Mouse (Mus musculus): ENCODE results near the gene Vmn1r54. TPM values are rescaled to one million over a fixed set of nuclear protein-coding genes. Genes with fewer than 3 reads are reported as not detected.

Gene Vmn1r54
- not detected for polyA plus RNA-seq (2014; fragmentation: Illumina TruSeq; extraction: RNeasy Lipid Tissue Mini Kit (QIAGEN cat#74804); ENCODE audit: low read depth, low replicate concordance)

DNA sequence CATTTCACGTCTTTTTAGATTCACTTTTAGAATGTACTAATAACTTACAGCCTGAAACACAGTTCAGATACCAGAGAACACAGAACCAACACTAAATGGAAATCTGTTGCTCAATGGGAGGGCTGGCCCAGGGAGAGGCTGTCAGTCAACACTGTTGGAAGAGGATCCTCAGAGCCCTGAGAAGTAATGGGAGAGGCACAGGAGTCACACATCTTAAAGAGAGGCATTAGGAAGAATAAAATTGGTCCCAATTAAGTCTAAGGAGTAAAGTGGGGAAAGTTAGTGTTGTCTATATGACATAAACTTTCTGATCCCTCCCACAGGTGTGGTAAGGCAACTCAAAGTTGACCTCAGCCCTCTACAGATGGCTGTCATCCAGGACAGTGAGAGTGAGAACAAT lies at the start of gene Vmn1r54:
Gene Vmn1r54 (plus strand): TSS at position 301 of the 400 bp plus-strand sequence.

DNA sequence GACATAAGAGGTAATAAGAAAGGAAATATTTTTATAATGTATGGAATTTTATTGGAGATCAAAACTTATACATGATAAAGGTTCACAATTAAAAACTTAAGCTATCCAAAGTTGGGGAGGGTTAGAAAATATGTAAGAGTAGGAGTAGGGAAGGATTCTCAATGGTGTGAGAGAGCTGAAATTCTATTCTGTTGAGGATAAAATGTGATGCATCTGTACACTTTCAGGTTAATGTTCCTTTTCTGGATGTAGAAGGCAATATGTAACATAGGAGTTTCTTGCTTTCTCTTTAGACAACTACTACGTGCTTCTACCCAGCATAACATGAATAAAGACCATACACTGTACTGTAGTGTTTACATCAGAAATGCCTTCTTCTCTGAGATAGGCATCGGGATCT lies 43.6 kb upstream of the Vmn1r54 start, which contains the start of gene V1ra8:
Gene V1ra8 (plus strand): TSS at position 301 of the 400 bp plus-strand sequence.

DNA sequence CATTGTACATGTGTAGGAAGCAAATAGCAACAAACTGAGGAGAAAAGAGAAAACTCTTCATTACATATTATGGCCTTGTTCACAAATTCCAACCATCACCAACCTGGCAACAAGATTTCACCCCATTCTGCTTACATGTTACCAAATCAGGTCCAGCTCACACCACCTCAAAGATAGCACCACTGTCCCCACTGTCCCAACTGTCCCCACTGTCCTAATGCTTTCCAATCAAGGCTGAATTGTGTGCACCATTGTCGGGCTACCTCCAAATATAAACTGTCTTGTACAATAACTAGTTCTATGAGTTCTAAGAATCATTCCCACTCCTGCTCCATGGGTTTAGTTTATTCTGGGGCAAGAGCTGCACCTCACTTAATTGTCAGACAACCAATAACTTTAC lies 21.8 kb upstream of the Vmn1r54 start, which contains the start of gene Vmn1r53:
Gene Vmn1r53 (minus strand): TSS at position 101 of the 400 bp plus-strand sequence.

DNA sequence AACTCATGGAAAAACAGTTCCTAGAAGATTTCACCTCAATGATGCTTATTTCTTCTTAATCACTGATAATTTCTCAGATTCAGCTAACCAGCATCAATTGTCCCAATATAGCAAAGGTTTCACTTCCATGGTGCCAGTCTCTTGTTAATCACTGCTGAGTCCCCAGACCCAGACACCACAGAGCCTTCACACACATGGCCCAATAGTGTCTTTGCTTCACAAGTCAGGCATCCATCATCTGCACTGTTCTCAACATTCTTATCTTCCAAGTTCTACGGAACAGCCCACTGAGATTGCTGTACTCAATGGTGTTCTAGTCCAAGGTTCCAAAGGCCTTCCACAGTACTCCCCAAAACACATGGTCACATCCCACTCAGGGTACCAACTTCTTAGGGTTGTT lies 54.8 kb downstream of the Vmn1r54 start, which contains the start of gene BC048671:
Gene BC048671 (plus strand): TSS at position 301 of the 400 bp plus-strand sequence.

Other genes starting within 250 kb of the Vmn1r54 start
- gene Vmn1r47, start 230.2 kb upstream of the Vmn1r54 start, polyA plus RNA-seq (2014; fragmentation: Illumina TruSeq; extraction: RNeasy Lipid Tissue Mini Kit (QIAGEN cat#74804); ENCODE audit: low read depth, low replicate concordance) = not detected
- gene Vmn1r48, start 209.5 kb upstream of the Vmn1r54 start, polyA plus RNA-seq (2014; fragmentation: Illumina TruSeq; extraction: RNeasy Lipid Tissue Mini Kit (QIAGEN cat#74804); ENCODE audit: low read depth, low replicate concordance) = not detected
- not detected for gene Vmn1r49, start 167.8 kb upstream of the Vmn1r54 start, polyA plus RNA-seq (2014; fragmentation: Illumina TruSeq; extraction: RNeasy Lipid Tissue Mini Kit (QIAGEN cat#74804); ENCODE audit: low read depth, low replicate concordance)
- gene Vmn1r50, start 144.9 kb upstream of the Vmn1r54 start, polyA plus RNA-seq (2014; fragmentation: Illumina TruSeq; extraction: RNeasy Lipid Tissue Mini Kit (QIAGEN cat#74804); ENCODE audit: low read depth, low replicate concordance) = not detected
- gene Vmn1r51, start 123.7 kb upstream of the Vmn1r54 start, polyA plus RNA-seq (2014; fragmentation: Illumina TruSeq; extraction: RNeasy Lipid Tissue Mini Kit (QIAGEN cat#74804); ENCODE audit: low read depth, low replicate concordance) = not detected
- gene Vmn1r52, start 71.5 kb upstream of the Vmn1r54 start, polyA plus RNA-seq (2014; fragmentation: Illumina TruSeq; extraction: RNeasy Lipid Tissue Mini Kit (QIAGEN cat#74804); ENCODE audit: low read depth, low replicate concordance) = not detected
- gene V1ra8, start 43.5 kb upstream of the Vmn1r54 start, polyA plus RNA-seq (2014; fragmentation: Illumina TruSeq; extraction: RNeasy Lipid Tissue Mini Kit (QIAGEN cat#74804); ENCODE audit: low read depth, low replicate concordance) = not detected
- gene Vmn1r53, start 21.9 kb upstream of the Vmn1r54 start, polyA plus RNA-seq (2014; fragmentation: Illumina TruSeq; extraction: RNeasy Lipid Tissue Mini Kit (QIAGEN cat#74804); ENCODE audit: low read depth, low replicate concordance) = not detected
- gene BC048671, start 54.9 kb downstream of the Vmn1r54 start, polyA plus RNA-seq (2014; fragmentation: Illumina TruSeq; extraction: RNeasy Lipid Tissue Mini Kit (QIAGEN cat#74804); ENCODE audit: low read depth, low replicate concordance) = not detected
- not detected for gene Chst13, start 78.9 kb downstream of the Vmn1r54 start, polyA plus RNA-seq (2014; fragmentation: Illumina TruSeq; extraction: RNeasy Lipid Tissue Mini Kit (QIAGEN cat#74804); ENCODE audit: low read depth, low replicate concordance)
- gene Uroc1, start 87.0 kb downstream of the Vmn1r54 start, polyA plus RNA-seq (2014; fragmentation: Illumina TruSeq; extraction: RNeasy Lipid Tissue Mini Kit (QIAGEN cat#74804); ENCODE audit: low read depth, low replicate concordance) = not detected
- gene Zxdc, start 123.2 kb downstream of the Vmn1r54 start, polyA plus RNA-seq (2014; fragmentation: Illumina TruSeq; extraction: RNeasy Lipid Tissue Mini Kit (QIAGEN cat#74804); ENCODE audit: low read depth, low replicate concordance) = 11.0 TPM
- gene Cfap100, start 182.5 kb downstream of the Vmn1r54 start, polyA plus RNA-seq (2014; fragmentation: Illumina TruSeq; extraction: RNeasy Lipid Tissue Mini Kit (QIAGEN cat#74804); ENCODE audit: low read depth, low replicate concordance) = 0.73 TPM
- gene Klf15, start 216.3 kb downstream of the Vmn1r54 start, polyA plus RNA-seq (2014; fragmentation: Illumina TruSeq; extraction: RNeasy Lipid Tissue Mini Kit (QIAGEN cat#74804); ENCODE audit: low read depth, low replicate concordance) = 53.3 TPM
- gene Aldh1l1, start 240.1 kb downstream of the Vmn1r54 start, polyA plus RNA-seq (2014; fragmentation: Illumina TruSeq; extraction: RNeasy Lipid Tissue Mini Kit (QIAGEN cat#74804); ENCODE audit: low read depth, low replicate concordance) = 4.5 TPM

Data from heart, adult 10 weeks (tissue).